Mouse (Mus musculus): Measurements from ENCODE around the gene Klhdc2. TPM values are rescaled to one million over a fixed set of nuclear protein-coding genes. Genes with fewer than 3 reads are reported as not detected.

The Klhdc2 gene
- 121 and 127 TPM in 2 replicates for polyA plus RNA-seq (2012; rRNA removed)

GRCm38 (mm10) chr12:69296511-69297410 lies at the start of gene Klhdc2:
Gene Klhdc2, plus strand, starts transcription at chr12:69296681.
- DNase-seq (ENCODE audit: extremely low spot score in 1 of 2, low spot score in 1 of 2): peak; percentile 86 to 90

GRCm38 (mm10) chr12:69249766-69250165 lies 46.7 kb upstream of the Klhdc2 start:
- no peak for DNase-seq (ENCODE audit: extremely low spot score in 1 of 2, low spot score in 1 of 2)

- DNase-seq (ENCODE audit: extremely low spot score in 1 of 2, low spot score in 1 of 2): no peak
These were observed 45.7 kb upstream of the Klhdc2 start for GRCm38 (mm10) chr12:69250756-69251155.

GRCm38 (mm10) chr12:69253806-69254205 lies 42.7 kb upstream of the Klhdc2 start:
- DNase-seq (ENCODE audit: extremely low spot score in 1 of 2, low spot score in 1 of 2): no peak

- DNase-seq (ENCODE audit: extremely low spot score in 1 of 2, low spot score in 1 of 2): no peak
These were observed 38.6 kb upstream of the Klhdc2 start for GRCm38 (mm10) chr12:69257836-69258235.

GRCm38 (mm10) chr12:69262251-69262650 lies 34.2 kb upstream of the Klhdc2 start:
- DNase-seq (ENCODE audit: extremely low spot score in 1 of 2, low spot score in 1 of 2): no peak

GRCm38 (mm10) chr12:69265031-69265430 lies 31.4 kb upstream of the Klhdc2 start:
- no peak for DNase-seq (ENCODE audit: extremely low spot score in 1 of 2, low spot score in 1 of 2)

GRCm38 (mm10) chr12:69267956-69268632 lies 28.4 kb upstream of the Klhdc2 start:
- DNase-seq (ENCODE audit: extremely low spot score in 1 of 2, low spot score in 1 of 2): peak in 1 of 2 experiments; percentile 23

- no peak for DNase-seq (ENCODE audit: extremely low spot score in 1 of 2, low spot score in 1 of 2)
These were observed 27.5 kb upstream of the Klhdc2 start for GRCm38 (mm10) chr12:69268956-69269355.

- DNase-seq (ENCODE audit: extremely low spot score in 1 of 2, low spot score in 1 of 2): no peak
These were observed 16.5 kb upstream of the Klhdc2 start for GRCm38 (mm10) chr12:69279931-69280469.

GRCm38 (mm10) chr12:69280915-69281314 lies 15.6 kb upstream of the Klhdc2 start:
- no peak for DNase-seq (ENCODE audit: extremely low spot score in 1 of 2, low spot score in 1 of 2)

- no peak for DNase-seq (ENCODE audit: extremely low spot score in 1 of 2, low spot score in 1 of 2)
These were observed 13.3 kb upstream of the Klhdc2 start for GRCm38 (mm10) chr12:69283146-69283545.

GRCm38 (mm10) chr12:69287535-69287934 lies 8.9 kb upstream of the Klhdc2 start:
- DNase-seq (ENCODE audit: extremely low spot score in 1 of 2, low spot score in 1 of 2): no peak

- DNase-seq (ENCODE audit: extremely low spot score in 1 of 2, low spot score in 1 of 2): no peak
These were observed 7.8 kb upstream of the Klhdc2 start for GRCm38 (mm10) chr12:69288699-69289098.

GRCm38 (mm10) chr12:69292401-69292800 lies 4.1 kb upstream of the Klhdc2 start:
- no peak for DNase-seq (ENCODE audit: extremely low spot score in 1 of 2, low spot score in 1 of 2)

GRCm38 (mm10) chr12:69293815-69294214 lies 2.7 kb upstream of the Klhdc2 start:
- DNase-seq (ENCODE audit: extremely low spot score in 1 of 2, low spot score in 1 of 2): no peak

- no peak for DNase-seq (ENCODE audit: extremely low spot score in 1 of 2, low spot score in 1 of 2)
These were observed 1.5 kb upstream of the Klhdc2 start for GRCm38 (mm10) chr12:69294936-69295335.

GRCm38 (mm10) chr12:69295651-69296050 lies 830 bp upstream of the Klhdc2 start:
- no peak for DNase-seq (ENCODE audit: extremely low spot score in 1 of 2, low spot score in 1 of 2)

- DNase-seq (ENCODE audit: extremely low spot score in 1 of 2, low spot score in 1 of 2): peak in 1 of 2 experiments; percentile 23
These were observed 1.1 kb downstream of the Klhdc2 start for GRCm38 (mm10) chr12:69297411-69298150.

GRCm38 (mm10) chr12:69298281-69298680 lies 1.8 kb downstream of the Klhdc2 start:
- no peak for DNase-seq (ENCODE audit: extremely low spot score in 1 of 2, low spot score in 1 of 2)

GRCm38 (mm10) chr12:69299231-69299630 lies 2.8 kb downstream of the Klhdc2 start:
- DNase-seq (ENCODE audit: extremely low spot score in 1 of 2, low spot score in 1 of 2): no peak

Data from frontal cortex, adult 2 months (tissue).